Mouse (Mus musculus): ENCODE results near the gene H2-DMa. TPM values are rescaled to one million over a fixed set of nuclear protein-coding genes. Genes with fewer than 3 reads are reported as not detected.

Gene H2-DMa
- polyA plus RNA-seq, 1 experiment from 2014 or later, result 5.5 TPM

- Histone ChIP-seq H3K4me3 (ENCODE audit: low read depth, low read length) (no peak overlapping the region), H3K9ac (ENCODE audit: low read depth, low read length) (no peak overlapping the region), H3K9me3 (replicated peaks; ENCODE audit: control insufficient read depth, low read length) (no peaks in the 10 kb centered on the region), H3K27ac (ENCODE audit: low read length) (no peak overlapping the region), H3K27me3 (ENCODE audit: control insufficient read depth, insufficient read depth, low read depth, low read length) (no peaks in the 10 kb centered on the region; the same call in 1 of the 2 replicates), H3K4me1 (ENCODE audit: control insufficient read depth, low read depth, low read length) (no peaks in the 10 kb centered on the region), H3K36me3 (ENCODE audit: control insufficient read depth, insufficient read depth) (peaks cover 41% of the 10 kb centered on the region), H3K4me2 (ENCODE audit: low read depth, low read length) (no peak overlapping the region)
- WGBS (ENCODE audit: insufficient replicate concordance), result 68% methylated on average over 14 of the region's 14 CpGs
- no peak; the same call in 1 of the 2 replicates for ATAC-seq (ENCODE audit: low read depth)
Observed at GRCm38 (mm10) chr17:34109038-34109805, 10.1 kb upstream of the H2-DMa start.

GRCm38 (mm10) chr17:34109806-34110195, 9.5 kb upstream of the H2-DMa start:
- Histone ChIP-seq H3K36me3 (ENCODE audit: control insufficient read depth, insufficient read depth) (peaks cover 47% of the 10 kb centered on the region), H3K9ac (ENCODE audit: low read depth, low read length) (no peak overlapping the region), H3K9me3 (replicated peaks; ENCODE audit: control insufficient read depth, low read length) (no peaks in the 10 kb centered on the region), H3K4me3 (ENCODE audit: low read depth, low read length) (no peak overlapping the region), H3K27ac (ENCODE audit: low read length) (no peak overlapping the region), H3K27me3 (ENCODE audit: control insufficient read depth, insufficient read depth, low read depth, low read length) (no peaks in the 10 kb centered on the region; the same call in 1 of the 2 replicates), H3K4me2 (ENCODE audit: low read depth, low read length) (no peak overlapping the region), H3K4me1 (ENCODE audit: control insufficient read depth, low read depth, low read length) (peaks cover 2% of the 10 kb centered on the region; the same call in 1 of the 2 replicates)
- ATAC-seq (ENCODE audit: low read depth), result no peak
- 58% methylated on average over 3 of the region's 3 CpGs for WGBS (ENCODE audit: insufficient replicate concordance)

GRCm38 (mm10) chr17:34110309-34110708, 9.0 kb upstream of the H2-DMa start:
- ATAC-seq (ENCODE audit: low read depth), result no peak
- Histone ChIP-seq H3K36me3 (ENCODE audit: control insufficient read depth, insufficient read depth) (peaks cover 52% of the 10 kb centered on the region), H3K27ac (ENCODE audit: low read length) (no peak overlapping the region)

DNA sequence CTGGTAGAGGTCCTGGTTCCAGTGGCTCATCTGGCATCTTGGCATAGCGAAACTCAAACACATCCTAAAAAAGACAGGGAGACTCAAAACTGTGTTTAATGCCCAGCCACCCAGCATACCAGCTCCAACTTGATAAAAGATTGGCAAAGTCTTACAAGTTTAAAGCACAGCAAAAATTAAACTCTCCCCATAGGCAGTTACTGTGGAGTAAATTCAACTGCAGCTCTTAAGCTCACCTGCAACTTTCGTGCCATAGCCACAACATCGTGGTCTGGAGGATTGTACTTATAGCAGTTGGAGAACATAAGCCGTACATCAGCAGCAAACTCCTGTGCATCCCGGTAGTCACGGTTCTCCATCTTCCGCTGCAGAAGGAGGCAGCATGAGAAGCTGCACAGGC, 5.2 kb upstream of the H2-DMa start:
- peaks cover 80% of the 10 kb centered on the region for H3K36me3 ChIP-seq (ENCODE audit: control insufficient read depth, insufficient read depth)
- 85% methylated on average over 7 of the region's 7 CpGs for WGBS (ENCODE audit: insufficient replicate concordance)
- H3K27me3 ChIP-seq (ENCODE audit: control insufficient read depth, insufficient read depth, low read depth, low read length), result no peaks in the 10 kb centered on the region
- peaks cover 26% of the 10 kb centered on the region for H3K4me1 ChIP-seq (ENCODE audit: control insufficient read depth, low read depth, low read length)
- H3K9ac ChIP-seq (ENCODE audit: low read depth, low read length), result no peak overlapping the region
- H3K27ac ChIP-seq (ENCODE audit: low read length), result no peak overlapping the region
- H3K9me3 ChIP-seq (replicated peaks; ENCODE audit: control insufficient read depth, low read length), result no peaks in the 10 kb centered on the region
- no peak overlapping the region for H3K4me3 ChIP-seq (ENCODE audit: low read depth, low read length)
- ATAC-seq (ENCODE audit: low read depth), result no peak
- no peak overlapping the region for H3K4me2 ChIP-seq (ENCODE audit: low read depth, low read length)

More at GRCm38 (mm10) chr17:34110309-34110708, 9.0 kb upstream of the H2-DMa start:
- Histone ChIP-seq H3K9ac (ENCODE audit: low read depth, low read length) (no peak overlapping the region), H3K9me3 (replicated peaks; ENCODE audit: control insufficient read depth, low read length) (no peaks in the 10 kb centered on the region), H3K4me2 (ENCODE audit: low read depth, low read length) (no peak overlapping the region), H3K4me3 (ENCODE audit: low read depth, low read length) (no peak overlapping the region), H3K4me1 (ENCODE audit: control insufficient read depth, low read depth, low read length) (peaks cover 7% of the 10 kb centered on the region), H3K27me3 (ENCODE audit: control insufficient read depth, insufficient read depth, low read depth, low read length) (no peaks in the 10 kb centered on the region)
- WGBS (ENCODE audit: insufficient replicate concordance), result 80% methylated on average over 8 of the region's 8 CpGs

GRCm38 (mm10) chr17:34116736-34117370, 2.5 kb upstream of the H2-DMa start:
- H3K36me3 ChIP-seq (ENCODE audit: control insufficient read depth, insufficient read depth), result peaks cover 64% of the 10 kb centered on the region
- no peaks in the 10 kb centered on the region for H3K9me3 ChIP-seq (replicated peaks; ENCODE audit: control insufficient read depth, low read length)
- no peak overlapping the region; the same call in 1 of the 2 replicates for H3K27ac ChIP-seq (ENCODE audit: low read length)
- H3K4me2 ChIP-seq (ENCODE audit: low read depth, low read length), result peak overlapping the region; percentile 77
- H3K27me3 ChIP-seq (ENCODE audit: control insufficient read depth, insufficient read depth, low read depth, low read length), result no peaks in the 10 kb centered on the region
- ATAC-seq (ENCODE audit: low read depth), result no peak
- WGBS (ENCODE audit: insufficient replicate concordance), result 46% methylated on average over 7 of the region's 7 CpGs
- peak overlapping the region; percentile 94 for H3K9ac ChIP-seq (ENCODE audit: low read depth, low read length)
- peaks cover 36% of the 10 kb centered on the region for H3K4me1 ChIP-seq (ENCODE audit: control insufficient read depth, low read depth, low read length)
- peak overlapping the region; percentile 99 for H3K4me3 ChIP-seq (ENCODE audit: low read depth, low read length)

GRCm38 (mm10) chr17:34117421-34118112, 1.8 kb upstream of the H2-DMa start:
- peaks cover 38% of the 10 kb centered on the region for H3K4me1 ChIP-seq (ENCODE audit: control insufficient read depth, low read depth, low read length)
- peaks cover 57% of the 10 kb centered on the region for H3K36me3 ChIP-seq (ENCODE audit: control insufficient read depth, insufficient read depth)
- H3K27me3 ChIP-seq (ENCODE audit: control insufficient read depth, insufficient read depth, low read depth, low read length), result no peaks in the 10 kb centered on the region
- H3K9me3 ChIP-seq (replicated peaks; ENCODE audit: control insufficient read depth, low read length), result no peaks in the 10 kb centered on the region
- H3K9ac ChIP-seq (ENCODE audit: low read depth, low read length), result peak overlapping the region; percentile 94
- H3K4me2 ChIP-seq (ENCODE audit: low read depth, low read length), result peak overlapping the region; percentile 77
- ATAC-seq (ENCODE audit: low read depth), result no peak
- under 1% methylated on average over 5 of the region's 5 CpGs for WGBS (ENCODE audit: insufficient replicate concordance)
- H3K4me3 ChIP-seq (ENCODE audit: low read depth, low read length), result peak overlapping the region; percentile 99
- peak overlapping the region; percentile 74 for H3K27ac ChIP-seq (ENCODE audit: low read length)

DNA sequence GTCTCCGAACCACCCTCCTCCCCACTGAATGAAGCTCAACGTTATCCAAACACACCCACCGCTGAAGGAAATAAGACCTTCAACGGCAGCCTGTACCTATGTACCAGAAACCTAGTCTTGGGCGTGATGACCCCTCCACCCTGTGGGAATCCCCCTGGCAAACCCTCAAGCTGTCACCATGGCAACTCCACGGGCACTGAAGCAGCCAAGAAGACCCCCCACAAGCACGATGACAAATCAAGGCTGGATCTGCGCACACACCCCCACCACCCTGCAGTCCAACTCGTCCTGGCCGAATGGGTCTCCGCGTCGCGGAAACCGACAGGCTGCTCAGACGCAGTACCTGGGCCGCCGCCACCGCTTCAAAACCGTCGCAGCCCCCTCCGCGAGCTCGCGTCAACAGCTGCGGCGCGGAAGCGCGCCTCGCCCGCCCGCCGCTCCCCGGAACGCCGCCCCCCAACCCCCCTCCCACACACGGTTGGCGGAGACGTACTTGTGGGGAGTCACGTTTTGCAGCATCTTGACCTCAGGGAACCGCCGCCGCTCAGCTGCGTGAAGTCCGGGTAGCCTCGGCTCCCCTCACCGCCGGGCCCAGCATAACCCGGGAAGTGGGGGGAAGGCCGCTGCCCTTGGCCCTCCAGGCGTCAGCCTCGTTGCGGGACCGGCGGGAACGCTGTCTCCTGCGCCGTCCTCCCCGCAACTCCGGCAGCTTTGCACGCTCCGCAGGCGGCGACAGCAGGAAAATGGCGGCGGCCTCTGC, 1.0 kb upstream of the H2-DMa start:
- WGBS (ENCODE audit: insufficient replicate concordance), result under 1% methylated on average over 66 of the region's 67 CpGs
- Histone ChIP-seq H3K9me3 (replicated peaks; ENCODE audit: control insufficient read depth, low read length) (no peaks in the 10 kb centered on the region), H3K4me1 (ENCODE audit: control insufficient read depth, low read depth, low read length) (peaks cover 42% of the 10 kb centered on the region)

GRCm38 (mm10) chr17:34118873-34119248, 480 bp upstream of the H2-DMa start:
- Histone ChIP-seq H3K9me3 (replicated peaks; ENCODE audit: control insufficient read depth, low read length) (no peaks in the 10 kb centered on the region), H3K27me3 (ENCODE audit: control insufficient read depth, insufficient read depth, low read depth, low read length) (no peaks in the 10 kb centered on the region), H3K27ac (ENCODE audit: low read length) (peak overlapping the region; percentile 74), H3K9ac (ENCODE audit: low read depth, low read length) (peak overlapping the region; percentile 94), H3K36me3 (ENCODE audit: control insufficient read depth, insufficient read depth) (peaks cover 44% of the 10 kb centered on the region), H3K4me1 (ENCODE audit: control insufficient read depth, low read depth, low read length) (peaks cover 47% of the 10 kb centered on the region), H3K4me3 (ENCODE audit: low read depth, low read length) (peak overlapping the region; percentile 99), H3K4me2 (ENCODE audit: low read depth, low read length) (peak overlapping the region; percentile 77)
- under 1% methylated on average over 38 of the region's 38 CpGs for WGBS (ENCODE audit: insufficient replicate concordance)
- peak; percentile 14 for ATAC-seq (ENCODE audit: low read depth)

More for the DNA sequence above, 1.0 kb upstream of the H2-DMa start:
- H3K9ac ChIP-seq (ENCODE audit: low read depth, low read length), result peak overlapping the region; percentile 94
- peak overlapping the region; percentile 99 for H3K4me3 ChIP-seq (ENCODE audit: low read depth, low read length)
- no peaks in the 10 kb centered on the region for H3K27me3 ChIP-seq (ENCODE audit: control insufficient read depth, insufficient read depth, low read depth, low read length)
- H3K4me2 ChIP-seq (ENCODE audit: low read depth, low read length), result peak overlapping the region; percentile 77
- ATAC-seq (ENCODE audit: low read depth), result no peak
- peaks cover 50% of the 10 kb centered on the region for H3K36me3 ChIP-seq (ENCODE audit: control insufficient read depth, insufficient read depth)
- peak overlapping the region; percentile 74 for H3K27ac ChIP-seq (ENCODE audit: low read length)

All from liver, embryonic 16.5 days (tissue).